Mouse (Mus musculus): ENCODE results near the gene Arl10. TPM values are rescaled to one million over a fixed set of nuclear protein-coding genes. Genes with fewer than 3 reads are reported as not detected.
A peak's percentile ranks its signal among the peaks of the same experiment; 100 is the strongest.

Gene Arl10
- polyA plus RNA-seq, 1 experiment from 2014 or later: 7.0 TPM

DNA sequence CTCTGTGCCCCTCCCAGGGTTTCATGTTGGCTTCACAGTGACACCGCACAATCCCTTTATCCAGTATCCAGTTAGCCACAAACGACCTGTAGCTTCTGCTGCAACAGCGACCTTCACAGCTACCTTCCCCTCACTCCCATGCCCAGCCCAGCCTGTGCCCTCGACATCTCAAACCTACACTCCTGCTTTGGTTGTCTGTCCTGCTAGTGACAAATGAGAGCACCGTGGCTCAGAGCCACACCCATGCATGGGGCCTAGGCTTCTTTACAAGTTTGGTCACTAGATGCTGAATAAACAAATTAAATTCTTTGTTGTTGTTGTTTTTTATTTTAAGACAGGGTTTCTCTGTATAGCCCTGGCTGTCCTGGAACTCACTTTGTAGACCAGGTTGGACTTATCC is 32.4 kb downstream of the Arl10 start:
- no peak overlapping the region for H3K9ac ChIP-seq (replicated peaks)
- no peak for DNase-seq
- H3K27ac ChIP-seq (ENCODE audit: low read depth): no peak overlapping the region
- no peaks in the 10 kb centered on the region for H3K27me3 ChIP-seq (ENCODE audit: insufficient read depth, low read length)
- H3K4me2 ChIP-seq (ENCODE audit: low read depth, low read length): no peak overlapping the region
- no peak for ATAC-seq
- no peak overlapping the region for H3K4me3 ChIP-seq (ENCODE audit: low read depth, low read length)
- WGBS (ENCODE audit: insufficient replicate concordance): 71% methylated on average over 5 of the region's 5 CpGs
- peaks cover 9% of the 10 kb centered on the region; the same call in 1 of the 2 replicates for H3K36me3 ChIP-seq (replicated peaks; ENCODE audit: insufficient read depth, low read length)
- peaks cover 23% of the 10 kb centered on the region for H3K4me1 ChIP-seq (ENCODE audit: insufficient read depth)
- no peaks in the 10 kb centered on the region for H3K9me3 ChIP-seq (ENCODE audit: low read length)
- no peak for TF ChIP-seq EP300 (IDR thresholded peaks at IDR 0.05; ENCODE audit: low read depth)
- TF ChIP-seq CTCF (IDR thresholded peaks at IDR 0.05; ENCODE audit: low read depth): no peak

- H3K9ac ChIP-seq (replicated peaks): no peak overlapping the region
- TF ChIP-seq EP300 (IDR thresholded peaks at IDR 0.05; ENCODE audit: low read depth) (no peak), CTCF (IDR thresholded peaks at IDR 0.05; ENCODE audit: low read depth) (peak; percentile 30; the same call in 1 of the 2 replicates)
- WGBS (ENCODE audit: insufficient replicate concordance): 68% methylated on average over 3 of the region's 3 CpGs
- no peaks in the 10 kb centered on the region for H3K27me3 ChIP-seq (ENCODE audit: insufficient read depth, low read length)
- H3K36me3 ChIP-seq (replicated peaks; ENCODE audit: insufficient read depth, low read length): peaks cover 9% of the 10 kb centered on the region; the same call in 1 of the 2 replicates
- peaks cover 23% of the 10 kb centered on the region for H3K4me1 ChIP-seq (ENCODE audit: insufficient read depth)
- peak; percentile 35; the same call in 1 of the 2 replicates for ATAC-seq
- no peak overlapping the region for H3K4me2 ChIP-seq (ENCODE audit: low read depth, low read length)
- H3K4me3 ChIP-seq (ENCODE audit: low read depth, low read length): no peak overlapping the region
- H3K9me3 ChIP-seq (ENCODE audit: low read length): no peaks in the 10 kb centered on the region
- no peak for DNase-seq
- no peak overlapping the region for H3K27ac ChIP-seq (ENCODE audit: low read depth)
These were observed 33.2 kb downstream of the Arl10 start for GRCm38 (mm10) chr13:54608002-54608401.

DNA sequence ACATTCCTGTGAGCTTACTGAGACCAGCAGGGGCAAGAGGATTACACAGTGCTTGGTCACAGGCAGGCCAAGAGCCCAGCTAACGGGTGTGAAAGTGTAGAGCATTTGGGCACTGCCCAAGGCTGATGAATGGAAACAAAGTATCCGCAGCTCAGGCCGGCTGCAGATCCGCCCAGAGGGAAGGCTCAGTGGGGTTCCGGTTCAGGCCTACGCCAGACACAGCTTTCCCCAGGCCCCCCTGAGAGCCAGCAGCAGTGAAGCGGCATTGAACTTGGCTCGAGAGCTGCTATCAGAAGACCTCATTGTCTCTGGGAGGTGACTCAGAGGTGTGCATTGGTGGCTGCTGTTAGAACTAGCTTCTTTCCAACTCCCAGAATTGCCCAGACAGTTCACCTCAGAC is 33.9 kb downstream of the Arl10 start:
- Histone ChIP-seq H3K27me3 (ENCODE audit: insufficient read depth, low read length) (no peaks in the 10 kb centered on the region), H3K4me2 (ENCODE audit: low read depth, low read length) (no peak overlapping the region), H3K4me3 (ENCODE audit: low read depth, low read length) (no peak overlapping the region), H3K4me1 (ENCODE audit: insufficient read depth) (peaks cover 23% of the 10 kb centered on the region), H3K9ac (replicated peaks) (no peak overlapping the region), H3K36me3 (replicated peaks; ENCODE audit: insufficient read depth, low read length) (peaks cover 9% of the 10 kb centered on the region; the same call in 1 of the 2 replicates), H3K27ac (ENCODE audit: low read depth) (no peak overlapping the region), H3K9me3 (ENCODE audit: low read length) (no peaks in the 10 kb centered on the region)
- ATAC-seq: no peak
- DNase-seq: no peak
- 79% methylated on average over 8 of the region's 8 CpGs for WGBS (ENCODE audit: insufficient replicate concordance)
- TF ChIP-seq CTCF (IDR thresholded peaks at IDR 0.05; ENCODE audit: low read depth): no peak
- no peak for TF ChIP-seq EP300 (IDR thresholded peaks at IDR 0.05; ENCODE audit: low read depth)

DNA sequence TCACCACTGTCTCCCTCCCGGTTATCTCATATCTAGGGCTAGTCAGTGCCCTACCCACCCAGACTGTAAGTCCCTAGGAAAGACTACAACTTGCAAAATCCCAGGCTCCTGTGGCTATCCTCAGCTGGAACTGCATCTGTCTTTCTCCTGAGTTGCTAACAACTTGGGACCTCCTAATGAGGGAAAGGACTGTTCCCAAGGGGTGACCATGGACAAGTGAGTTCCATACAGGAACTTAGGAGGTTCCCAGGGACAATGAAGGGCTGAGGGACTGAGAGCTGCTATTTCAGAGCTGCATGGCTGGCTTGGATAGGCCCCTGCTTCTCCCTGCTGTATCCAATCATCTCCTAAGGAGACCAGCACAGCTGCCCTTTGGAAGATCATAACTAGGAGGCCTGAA is 34.5 kb downstream of the Arl10 start:
- H3K36me3 ChIP-seq (replicated peaks; ENCODE audit: insufficient read depth, low read length): peaks cover 9% of the 10 kb centered on the region; the same call in 1 of the 2 replicates
- no peak for TF ChIP-seq EP300 (IDR thresholded peaks at IDR 0.05; ENCODE audit: low read depth)
- TF ChIP-seq CTCF (IDR thresholded peaks at IDR 0.05; ENCODE audit: low read depth): no peak
- DNase-seq: no peak
- H3K4me1 ChIP-seq (ENCODE audit: insufficient read depth): peaks cover 23% of the 10 kb centered on the region
- 36% methylated on average over 1 of the region's 1 CpGs for WGBS (ENCODE audit: insufficient replicate concordance)
- no peak overlapping the region for H3K9ac ChIP-seq (replicated peaks)
- no peak overlapping the region for H3K4me3 ChIP-seq (ENCODE audit: low read depth, low read length)
- H3K27me3 ChIP-seq (ENCODE audit: insufficient read depth, low read length): no peaks in the 10 kb centered on the region
- no peak overlapping the region for H3K4me2 ChIP-seq (ENCODE audit: low read depth, low read length)
- ATAC-seq: no peak
- H3K27ac ChIP-seq (ENCODE audit: low read depth): no peak overlapping the region
- no peaks in the 10 kb centered on the region for H3K9me3 ChIP-seq (ENCODE audit: low read length)

DNA sequence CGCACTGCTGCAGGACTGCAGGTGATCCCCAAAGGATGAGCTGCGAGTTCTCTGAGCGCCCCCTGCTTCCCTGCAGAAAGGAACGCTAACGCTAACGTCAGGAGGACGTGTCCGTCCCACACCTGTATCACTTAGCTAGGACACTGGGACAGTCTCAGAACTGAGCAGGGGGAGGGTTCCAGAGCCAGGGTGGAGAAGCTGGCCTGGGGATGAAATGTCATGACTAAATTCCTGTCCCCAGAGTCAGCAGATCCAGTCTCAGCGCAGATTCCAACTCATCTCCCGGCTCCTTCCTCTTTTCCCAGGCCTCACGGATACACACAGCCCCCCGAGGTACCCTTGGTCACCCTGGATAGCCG is 35.8 kb downstream of the Arl10 start:
- WGBS (ENCODE audit: insufficient replicate concordance): 22% methylated on average over 13 of the region's 13 CpGs
- H3K4me3 ChIP-seq (ENCODE audit: low read depth, low read length): peak overlapping the region; percentile 66
- peak overlapping the region; percentile 52 for H3K27ac ChIP-seq (ENCODE audit: low read depth)
- H3K9ac ChIP-seq (replicated peaks): peak overlapping the region; percentile 83
- ATAC-seq (peak; percentile 29; the same call in 1 of the 2 replicates), DNase-seq (no peak)
- TF ChIP-seq EP300 (IDR thresholded peaks at IDR 0.05; ENCODE audit: low read depth) (no peak), CTCF (IDR thresholded peaks at IDR 0.05; ENCODE audit: low read depth) (no peak)
- H3K4me1 ChIP-seq (ENCODE audit: insufficient read depth): peaks cover 23% of the 10 kb centered on the region
- H3K36me3 ChIP-seq (replicated peaks; ENCODE audit: insufficient read depth, low read length): 0 out of 2 replicates have a peak, but pooled peaks cover 5% of the 10 kb centered on the region
- peak overlapping the region; percentile 85 for H3K4me2 ChIP-seq (ENCODE audit: low read depth, low read length)
- H3K9me3 ChIP-seq (ENCODE audit: low read length): no peaks in the 10 kb centered on the region
- no peaks in the 10 kb centered on the region for H3K27me3 ChIP-seq (ENCODE audit: insufficient read depth, low read length)

DNA sequence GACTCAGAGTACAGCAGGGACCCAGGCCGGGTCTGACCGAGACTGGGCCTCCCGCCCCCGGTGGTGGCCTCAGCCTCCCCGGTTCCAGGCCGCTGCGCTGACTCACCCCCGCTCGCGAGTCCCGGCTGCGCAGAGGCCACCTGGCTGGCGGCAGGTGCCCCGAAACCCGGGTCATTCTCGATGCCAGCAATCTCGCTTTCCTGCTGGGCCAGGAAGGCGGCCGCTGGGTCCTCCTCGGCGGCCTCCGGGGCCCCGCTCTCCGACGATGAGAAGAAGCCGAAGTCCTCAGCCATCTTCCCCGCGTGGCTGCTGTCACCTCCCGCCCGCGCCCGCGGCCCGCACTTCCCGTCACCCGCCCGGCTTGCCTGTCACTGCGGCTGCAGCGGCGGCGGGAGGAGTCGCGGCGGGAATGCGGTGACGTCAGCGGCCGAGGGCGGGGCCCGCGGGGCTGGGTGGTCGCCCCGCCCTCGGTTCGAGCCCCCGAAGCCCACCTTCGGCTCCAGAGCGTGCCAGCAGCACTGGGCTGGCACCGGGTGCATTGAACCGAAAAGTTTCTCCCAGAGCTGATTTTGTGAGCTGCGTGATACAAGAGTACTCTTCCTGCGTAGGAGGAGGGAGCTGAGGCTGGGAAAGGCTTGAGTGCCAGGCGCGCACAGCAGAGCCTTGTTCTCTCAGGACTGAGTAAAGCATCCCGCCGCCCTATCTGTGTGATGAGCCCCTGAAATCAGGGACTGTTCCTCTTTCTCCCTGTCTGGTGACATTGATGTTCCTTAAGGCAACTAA is 36.3 kb downstream of the Arl10 start, which contains the start of gene Cltb:
TSS of gene Cltb (minus strand) at position 373 of the 783 bp plus-strand sequence.
- Histone ChIP-seq H3K4me1 (ENCODE audit: insufficient read depth) (peaks cover 23% of the 10 kb centered on the region), H3K27ac (ENCODE audit: low read depth) (peak within 1 kb of the TSS; percentile 52), H3K36me3 (replicated peaks; ENCODE audit: insufficient read depth, low read length) (no peaks in the 10 kb centered on the region), H3K27me3 (ENCODE audit: insufficient read depth, low read length) (no peaks in the 10 kb centered on the region), H3K4me3 (ENCODE audit: low read depth, low read length) (peak within 1 kb of the TSS; percentile 66), H3K9me3 (ENCODE audit: low read length) (no peaks in the 10 kb centered on the region), H3K4me2 (ENCODE audit: low read depth, low read length) (peak within 1 kb of the TSS; percentile 85), H3K9ac (replicated peaks) (peak within 1 kb of the TSS; percentile 83)
- ATAC-seq (peak; percentile 79), DNase-seq (peak; percentile 87)
- WGBS (ENCODE audit: insufficient replicate concordance): under 1% methylated on average over 62 of the region's 66 CpGs
- TF ChIP-seq CTCF (IDR thresholded peaks at IDR 0.05; ENCODE audit: low read depth): no peak
- no peak for TF ChIP-seq EP300 (IDR thresholded peaks at IDR 0.05; ENCODE audit: low read depth)
